Mouse (Mus musculus) small intestine, adult 2 months (tissue): ENCODE measurements at regions not wholly inside any gene's neighbourhood (a gene's known extent, or its start where the extent isn't known, plus 50 kb on each side); places are given as distances from the start of the nearest gene placed in this dataset.

ENCODE experiments used
- CTCF ChIP-seq: fragments of 200-500 bp; IDR thresholded peaks from 2 replicates; pipeline ENCODE4 v1.5.1; 2012; ENCODE audit warnings: low read depth, mild to moderate bottlenecking, control low read depth, inconsistent platforms, low read length, moderate library complexity, mixed read lengths; ENCODE audit not compliant: insufficient replicate concordance, insufficient read length; ENCODE audit errors: extremely low read depth
- POLR2A ChIP-seq: fragments of 200-500 bp; IDR thresholded peaks from 2 replicates; pipeline ENCODE4 v1.6.1; 2012; ENCODE audit warnings: low read depth, mild to moderate bottlenecking, control low read depth, inconsistent platforms, low read length, moderate library complexity

DNA sequence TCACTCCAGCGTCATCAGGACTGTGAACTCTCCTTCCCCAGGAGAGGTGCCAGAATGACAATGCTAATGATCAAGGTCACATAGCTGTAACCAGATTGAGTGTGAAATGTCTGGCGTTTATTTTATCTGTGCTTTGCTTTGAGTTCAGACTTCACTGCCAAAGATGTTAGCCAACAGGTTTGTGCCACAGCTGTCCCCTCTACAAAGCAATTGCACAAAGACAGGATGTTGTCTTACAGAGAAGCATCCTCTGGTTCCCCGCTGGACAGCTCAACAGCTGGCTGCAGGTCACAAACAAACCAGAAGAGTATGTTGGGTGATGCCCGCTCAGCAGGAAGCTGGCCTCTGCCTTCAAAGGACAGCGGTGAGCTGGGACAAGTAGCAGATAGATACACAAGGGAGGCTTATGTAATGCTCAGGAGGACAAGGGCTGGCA lies 169.5 kb downstream of the Fam43a start:
- TF ChIP-seq POLR2A: no peak
- no peak for TF ChIP-seq CTCF
